Mouse (Mus musculus): ENCODE results near the gene Pced1b.

DNA sequence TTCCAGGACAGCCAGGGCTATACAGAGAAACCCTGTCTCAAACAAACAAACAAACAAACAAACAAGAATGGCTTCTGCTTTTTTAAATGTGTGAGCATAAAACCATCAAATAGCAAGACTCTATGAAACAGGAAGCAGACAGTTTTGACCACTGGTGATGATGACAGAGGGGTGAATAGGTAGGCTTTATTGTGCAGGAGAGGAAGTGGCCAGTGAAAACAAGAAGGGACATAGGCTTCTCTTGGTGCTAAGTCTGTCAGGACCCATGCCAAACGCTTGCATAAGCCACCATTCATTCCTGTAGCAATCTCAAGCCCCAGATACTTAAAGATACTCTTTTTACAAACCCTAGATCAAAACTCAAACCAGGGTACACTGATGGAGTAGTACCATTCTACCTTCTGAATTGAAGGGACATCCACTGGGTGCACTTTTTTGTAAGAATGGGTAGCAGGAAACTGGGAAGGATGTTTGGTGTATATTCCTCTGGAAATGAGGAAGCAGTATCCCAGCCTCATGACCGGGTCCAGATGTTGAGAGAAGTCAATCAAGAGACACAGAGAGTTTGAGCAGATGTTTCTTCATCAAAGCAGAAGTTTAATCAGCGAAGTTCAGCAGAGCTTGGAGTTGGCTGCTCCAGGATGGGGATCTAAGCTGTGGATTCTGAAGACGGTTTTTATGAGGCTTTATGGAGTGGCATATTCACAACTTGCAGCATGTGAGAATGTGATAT lies 175.5 kb downstream of the Pced1b start:
- TF ChIP-seq CTCF (conservative IDR thresholded peaks at IDR 0.05; ENCODE audit: low read length) (no peak), POU5F1 (IDR thresholded peaks at IDR 0.05; ENCODE audit: borderline replicate concordance, low read length) (no peak), NANOG (IDR thresholded peaks at IDR 0.05; ENCODE audit: borderline replicate concordance, low read length) (no peak)
